21 mouse cellular contexts compared by ENCODE assay signal in the genomic region with DNA sequence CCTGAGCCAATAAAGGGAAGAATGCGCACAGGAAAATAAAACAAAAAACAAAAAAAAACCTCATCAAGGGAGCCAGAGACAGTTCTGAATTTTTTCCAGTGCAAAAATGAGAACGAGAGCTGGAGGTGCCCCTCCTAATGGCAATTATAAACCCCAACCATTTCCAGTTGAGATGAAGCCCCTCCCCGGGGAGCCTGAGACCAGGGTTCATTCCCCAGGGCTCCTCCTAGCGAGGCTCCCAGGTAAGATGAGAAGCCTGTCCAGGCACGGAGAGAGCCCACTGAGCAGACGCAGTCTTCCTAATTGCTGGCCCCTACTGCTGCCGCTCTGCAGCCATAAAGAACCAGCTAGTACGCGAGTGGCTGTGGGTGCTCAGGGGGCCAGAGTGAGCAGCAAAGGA. TPM values are rescaled to one million over a fixed set of nuclear protein-coding genes. Genes with fewer than 3 reads are reported as not detected.
DNase-seq lines count a peak whose midpoint lies in the region; ATAC-seq lines count a peak whose summit lies in the region.
"Had no signal": no experiment of that assay in that cellular context is flagged by ENCODE, and none has a peak within 500 bp of the region (broad histone marks: within the 10 kb centered on the region; RNA-seq: fewer than 3 reads in every experiment).

No protein-coding gene starts in this region.

- peak; percentile 4 for DNase-seq in embryo, embryonic 10.5 days (ENCODE audit: low spot score)
- no peak for DNase-seq in embryo, embryonic 10 days (ENCODE audit: low spot score)
- peak; percentile 32 for DNase-seq in limb, embryonic 11.5 days (ENCODE audit: low spot score)
- DNase-seq in limb, embryonic 10.5 days (ENCODE audit: low spot score): no peak
- peak; percentile 20 for DNase-seq in embryonic facial prominence, embryonic 10.5 days (ENCODE audit: low spot score)
- no peak for DNase-seq in left cerebral cortex, adult 8-10 months (ENCODE audit: low spot score in 2 of 2)
- DNase-seq: adrenal gland, postnatal 10 days; adrenal gland, postnatal 36 days; cerebellum, adult 18-20 months; cerebellum, adult 9-10 months; cerebellum, postnatal 14 days; forebrain, postnatal 0 days; gastrocnemius, adult 2 months; gastrocnemius, postnatal 14 days had no signal

- no peak overlapping the region for H3K27ac ChIP-seq in limb, embryonic 11.5 days (replicated peaks; ENCODE audit: low read depth, low read length)
- H3K27ac ChIP-seq in limb, embryonic 10.5 days: no peak overlapping the region
- H3K27ac ChIP-seq in embryonic facial prominence, embryonic 10.5 days (replicated peaks): 0 out of 2 replicates have a peak overlapping the region, but pooled peaks have one; percentile 6
- H3K27ac ChIP-seq in limb, embryonic 12.5 days: no peak overlapping the region
- H3K27ac ChIP-seq: embryonic facial prominence, embryonic 15.5 days; gastrocnemius, adult 2 months; hindbrain, embryonic 12.5 days; hindbrain, embryonic 15.5 days had no signal

- H3K27me3 ChIP-seq in limb, embryonic 11.5 days (ENCODE audit: control insufficient read depth, insufficient read depth, low read length): no peaks in the 10 kb centered on the region
- no peaks in the 10 kb centered on the region for H3K27me3 ChIP-seq in limb, embryonic 10.5 days (ENCODE audit: low read depth, poor library complexity, severe bottlenecking)
- no peaks in the 10 kb centered on the region for H3K27me3 ChIP-seq in embryonic facial prominence, embryonic 10.5 days (replicated peaks; ENCODE audit: low read depth, poor library complexity, severe bottlenecking)
- H3K27me3 ChIP-seq in limb, embryonic 12.5 days: no peaks in the 10 kb centered on the region
- H3K27me3 ChIP-seq: embryonic facial prominence, embryonic 15.5 days; hindbrain, embryonic 12.5 days; hindbrain, embryonic 15.5 days had no signal

- no peaks in the 10 kb centered on the region for H3K4me1 ChIP-seq in limb, embryonic 11.5 days (ENCODE audit: control insufficient read depth, insufficient read depth, low read length)
- H3K4me1 ChIP-seq in limb, embryonic 10.5 days: peaks cover 7% of the 10 kb centered on the region; the same call in 1 of the 2 replicates
- H3K4me1 ChIP-seq in embryonic facial prominence, embryonic 10.5 days: peaks cover 8% of the 10 kb centered on the region
- peaks cover 4% of the 10 kb centered on the region; the same call in 1 of the 2 replicates for H3K4me1 ChIP-seq in limb, embryonic 12.5 days (replicated peaks)
- H3K4me1 ChIP-seq: hindbrain, embryonic 12.5 days; hindbrain, embryonic 15.5 days had no signal

- no peak for ATAC-seq in limb, embryonic 11.5 days (ENCODE audit: insufficient number of reproducible peaks, low FRiP score, low TSS enrichment, low read depth)
- ATAC-seq in limb, embryonic 12.5 days (ENCODE audit: insufficient number of reproducible peaks, insufficient read depth, low FRiP score, low TSS enrichment, low read depth): no peak
- no peak for ATAC-seq in monocyte, adult 5-6 weeks (replicated peaks; ENCODE audit: insufficient number of reproducible peaks, low FRiP score, low TSS enrichment, poor library complexity, severe bottlenecking)
- ATAC-seq: forebrain, embryonic 14.5 days; forebrain, postnatal 0 days had no signal

- no peak overlapping the region for H3K9ac ChIP-seq in limb, embryonic 11.5 days (ENCODE audit: low read length)
- H3K9ac ChIP-seq in limb, embryonic 12.5 days (replicated peaks): no peak overlapping the region
- H3K9ac ChIP-seq: embryonic facial prominence, embryonic 15.5 days; forebrain, postnatal 0 days; hindbrain, embryonic 12.5 days; hindbrain, embryonic 15.5 days had no signal

- no peak overlapping the region for H3K4me2 ChIP-seq in limb, embryonic 11.5 days (ENCODE audit: low read depth, severe bottlenecking)
- 0 out of 2 replicates have a peak overlapping the region, but pooled peaks have one; percentile 8 for H3K4me2 ChIP-seq in limb, embryonic 12.5 days
- H3K4me2 ChIP-seq: embryonic facial prominence, embryonic 15.5 days; heart, embryonic 11.5 days; hindbrain, embryonic 12.5 days; hindbrain, embryonic 15.5 days had no signal

- H3K4me3 ChIP-seq in limb, embryonic 11.5 days (ENCODE audit: low read depth, low read length): no peak overlapping the region
- H3K4me3 ChIP-seq in limb, embryonic 10.5 days: no peak overlapping the region
- no peak overlapping the region for H3K4me3 ChIP-seq in embryonic facial prominence, embryonic 10.5 days
- H3K4me3 ChIP-seq in limb, embryonic 12.5 days (replicated peaks): no peak overlapping the region
- H3K4me3 ChIP-seq: embryonic facial prominence, embryonic 15.5 days; gastrocnemius, adult 2 months; hindbrain, embryonic 12.5 days; hindbrain, embryonic 15.5 days had no signal

- H3K36me3 ChIP-seq in limb, embryonic 11.5 days (ENCODE audit: control insufficient read depth, insufficient read depth, low read length): no peaks in the 10 kb centered on the region
- no peaks in the 10 kb centered on the region for H3K36me3 ChIP-seq in limb, embryonic 10.5 days
- H3K36me3 ChIP-seq in embryonic facial prominence, embryonic 10.5 days (replicated peaks): no peaks in the 10 kb centered on the region
- no peaks in the 10 kb centered on the region for H3K36me3 ChIP-seq in limb, embryonic 12.5 days
- H3K36me3 ChIP-seq: embryonic facial prominence, embryonic 15.5 days; hindbrain, embryonic 12.5 days; hindbrain, embryonic 15.5 days had no signal

- no peaks in the 10 kb centered on the region for H3K9me3 ChIP-seq in limb, embryonic 11.5 days (ENCODE audit: control insufficient read depth, low read length)
- no peaks in the 10 kb centered on the region for H3K9me3 ChIP-seq in limb, embryonic 10.5 days (replicated peaks)
- no peaks in the 10 kb centered on the region for H3K9me3 ChIP-seq in embryonic facial prominence, embryonic 10.5 days
- no peaks in the 10 kb centered on the region for H3K9me3 ChIP-seq in limb, embryonic 12.5 days
- H3K9me3 ChIP-seq: embryonic facial prominence, embryonic 15.5 days; hindbrain, embryonic 12.5 days; hindbrain, embryonic 15.5 days had no signal

- WGBS in limb, embryonic 11.5 days: 21% methylated on average over 9 of the region's 9 CpGs
- 36% methylated on average over 9 of the region's 9 CpGs for WGBS in limb, embryonic 10.5 days
- 37% methylated on average over 9 of the region's 9 CpGs for WGBS in embryonic facial prominence, embryonic 10.5 days
- WGBS in limb, embryonic 12.5 days: 23% methylated on average over 9 of the region's 9 CpGs

RNA-seq across cellular contexts. Expression of gene Tet2, which starts 34.2 kb away (rescaled TPM):
- polyA plus RNA-seq in limb, embryonic 11.5 days (2014; fragmentation: Nextera tagmentation; extraction: Ambion mirVana): 12.7 and 14.1 TPM in 2 replicates
- polyA plus RNA-seq in limb, embryonic 10.5 days (2016; fragmentation: Nextera tagmentation; extraction: Ambion mirVana): 12.3 and 15.0 TPM in 2 replicates
- polyA plus RNA-seq in embryonic facial prominence, embryonic 10.5 days (2016; fragmentation: Nextera tagmentation; extraction: Ambion mirVana): 18.5 and 19.0 TPM in 2 replicates
- polyA plus RNA-seq in limb, embryonic 12.5 days (2016; fragmentation: Nextera tagmentation; extraction: Ambion mirVana): 16.0 and 17.2 TPM in 2 replicates
- total RNA-seq in monocyte, adult 5-6 weeks (2017): 123 to 203 TPM (median 135 TPM) in 3 replicates
- total RNA-seq in left cerebral cortex, adult 8-10 months (2022): 10 to 100 TPM; 40.4 to 51.3 (median 44.4) TPM

Comparison
In these comparisons a context has a peak if more than half of its experiments do, and no peak if none do; other contexts are left out.
1. DNase-seq: peak in embryo, embryonic 10.5 days (single experiment), limb, embryonic 11.5 days (single experiment) and embryonic facial prominence, embryonic 10.5 days (single experiment); none in embryo, embryonic 10 days (single experiment), limb, embryonic 10.5 days (single experiment) and left cerebral cortex, adult 8-10 months (0 of 2).